Mouse (Mus musculus) hindbrain, embryonic 14.5 days (tissue): ENCODE results near the gene Bicra. TPM values are rescaled to one million over a fixed set of nuclear protein-coding genes. Genes with fewer than 3 reads are reported as not detected.

Experiments
- ATAC-seq: fragments of 200-750 bp; cut with Nextera tagmentation; 2 replicates; pipeline ENCODE4 v1.8.0; 2017; ENCODE audit warnings: moderate number of reproducible peaks, mild to moderate bottlenecking, moderate TSS enrichment, moderate library complexity; ENCODE audit not compliant: low FRiP score
- DNase-seq: peaks from one replicate; pipeline ENCODE4 v3.0.0-alpha.2; 2015; ENCODE audit warnings: low spot score
- H3K27ac ChIP-seq: fragments of 300-500 bp; sonication (generic); 2 replicates; pipeline ENCODE4 v1.5.1; 2014; ENCODE audit warnings: mild to moderate bottlenecking, moderate library complexity
- H3K27me3 ChIP-seq: fragments of 300-500 bp; sonication (generic); 2 replicates; pipeline ENCODE4 v1.6.1; 2014; ENCODE audit warnings: mild to moderate bottlenecking, low read length, mixed read lengths; ENCODE audit not compliant: control insufficient read depth, insufficient read depth
- H3K36me3 ChIP-seq: fragments of 300-500 bp; sonication (generic); replicated peaks from 2 replicates; pipeline ENCODE4 v1.6.1; 2014; ENCODE audit not compliant: control insufficient read depth, insufficient read depth
- H3K4me1 ChIP-seq: fragments of 300-500 bp; sonication (generic); replicated peaks from 2 replicates; pipeline ENCODE4 v1.6.1; 2014; ENCODE audit warnings: antibody characterized with exemption, low read length, mixed read lengths; ENCODE audit not compliant: control insufficient read depth, insufficient read depth
- H3K4me2 ChIP-seq: fragments of 300-500 bp; sonication (generic); replicated peaks from 2 replicates; pipeline ENCODE4 v1.6.1; 2014; ENCODE audit warnings: mild to moderate bottlenecking, moderate library complexity
- H3K4me3 ChIP-seq: fragments of 300-500 bp; sonication (generic); replicated peaks from 2 replicates; pipeline ENCODE4 v1.5.1; 2014; ENCODE audit warnings: mild to moderate bottlenecking, low read length
- H3K9ac ChIP-seq: fragments of 300-500 bp; sonication (generic); 2 replicates; pipeline ENCODE4 v1.6.1; 2014
- H3K9me3 ChIP-seq: fragments of 300-500 bp; sonication (generic); 2 replicates; pipeline ENCODE4 v1.6.1; 2016; ENCODE audit warnings: low read length; ENCODE audit not compliant: control insufficient read depth
- WGBS: fragments of 180-500 bp; shearing (Covaris S2); extraction: QIAGEN DNeasy Blood & Tissue Kit; methylation state at CpG from one replicate; pipeline ENCODE4 v1.1.7; 2014; 5-methylcytosine and 5-hydroxymethylcytosine counted together
- polyA plus RNA-seq: library from polyadenylated mRNA; unstranded; fragments of >200 nt; fragmentation: Nextera tagmentation; extraction: Ambion mirVana; gene quantifications from 2 replicates; pipeline ENCODE4 v1.2.1, GENCODE M21; 2014

Bicra gene
- polyA plus RNA-seq, 1 experiment from 2014 or later = 8.8 TPM

DNA sequence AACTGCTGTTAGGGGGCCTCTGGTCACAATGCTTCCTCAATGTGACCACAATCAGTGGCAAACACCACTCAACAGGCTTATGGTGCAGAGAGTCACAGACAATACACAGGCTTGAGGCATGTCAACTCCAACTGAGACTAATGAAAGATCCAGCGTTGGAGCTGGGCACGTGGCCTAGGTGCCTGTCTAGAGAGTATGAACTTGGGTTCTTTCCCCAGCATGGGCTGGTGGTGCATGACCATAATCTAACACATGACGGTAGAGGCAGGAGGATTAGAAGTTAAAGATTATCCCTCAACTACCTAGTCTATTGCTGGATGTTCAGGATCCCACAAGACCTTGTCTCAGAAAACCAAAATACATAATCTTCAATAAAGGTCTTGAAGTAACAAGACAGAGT lies 56.0 kb downstream of the Bicra start:
- DNase-seq (no peak), ATAC-seq (no peak)
- Histone ChIP-seq H3K27me3 (no peaks in the 10 kb centered on the region), H3K9me3 (no peaks in the 10 kb centered on the region), H3K9ac (no peak overlapping the region), H3K4me2 (no peak overlapping the region), H3K4me1 (no peaks in the 10 kb centered on the region), H3K4me3 (no peak overlapping the region), H3K27ac (no peak overlapping the region), H3K36me3 (peaks cover 74% of the 10 kb centered on the region)
- WGBS = 89% methylated on average over 3 of the region's 3 CpGs

GRCm38 (mm10) chr7:15987661-15988356 lies 59.9 kb downstream of the Bicra start:
- peak; percentile 22; the same call in 1 of the 2 replicates for ATAC-seq
- no peaks in the 10 kb centered on the region for H3K9me3 ChIP-seq

GRCm38 (mm10) chr7:15982729-15983407 lies 64.9 kb downstream of the Bicra start:
- ATAC-seq (no peak), DNase-seq (peak; percentile 62)
- H3K9ac ChIP-seq = no peak overlapping the region
- H3K9me3 ChIP-seq = no peaks in the 10 kb centered on the region
- 44% methylated on average over 4 of the region's 4 CpGs for WGBS
- no peak overlapping the region for H3K4me2 ChIP-seq
- no peak overlapping the region for H3K27ac ChIP-seq
- H3K4me1 ChIP-seq = no peaks in the 10 kb centered on the region
- no peaks in the 10 kb centered on the region for H3K27me3 ChIP-seq
- H3K4me3 ChIP-seq = no peak overlapping the region
- peaks cover 58% of the 10 kb centered on the region for H3K36me3 ChIP-seq

More at GRCm38 (mm10) chr7:15987661-15988356, 59.9 kb downstream of the Bicra start:
- no peaks in the 10 kb centered on the region for H3K27me3 ChIP-seq
- H3K9ac ChIP-seq = no peak overlapping the region
- no peak overlapping the region for H3K4me3 ChIP-seq
- H3K27ac ChIP-seq = no peak overlapping the region
- no peak for DNase-seq
- WGBS = 92% methylated on average over 16 of the region's 16 CpGs
- no peak overlapping the region for H3K4me2 ChIP-seq
- peaks cover 55% of the 10 kb centered on the region for H3K36me3 ChIP-seq
- no peaks in the 10 kb centered on the region for H3K4me1 ChIP-seq

DNA sequence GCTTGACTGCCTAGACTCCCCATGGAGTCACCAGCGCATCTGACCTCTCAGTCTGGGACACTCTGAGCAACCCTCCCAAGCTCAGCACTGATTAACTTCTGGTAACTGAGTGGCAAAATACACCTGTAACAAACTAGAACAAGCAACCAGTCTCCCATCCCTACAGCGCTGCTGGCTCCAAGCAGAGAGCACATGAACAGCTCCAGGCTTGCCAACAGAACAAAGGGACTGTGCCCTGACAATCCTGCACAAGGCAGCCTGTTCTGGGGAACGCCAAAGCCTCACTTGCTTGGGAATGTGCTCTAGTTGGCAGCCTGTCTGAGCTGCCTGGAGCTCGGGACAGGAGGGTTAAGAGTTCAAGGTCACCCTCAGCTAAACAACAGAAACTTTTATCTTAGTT lies 66.2 kb downstream of the Bicra start:
- no peaks in the 10 kb centered on the region for H3K9me3 ChIP-seq
- 82% methylated on average over 4 of the region's 4 CpGs for WGBS
- H3K27me3 ChIP-seq = no peaks in the 10 kb centered on the region
- no peaks in the 10 kb centered on the region for H3K4me1 ChIP-seq
- no peak overlapping the region for H3K9ac ChIP-seq
- DNase-seq = no peak
- no peak overlapping the region for H3K4me3 ChIP-seq
- no peak overlapping the region for H3K4me2 ChIP-seq
- H3K36me3 ChIP-seq = peaks cover 56% of the 10 kb centered on the region
- no peak; the same call in 1 of the 2 replicates for ATAC-seq
- H3K27ac ChIP-seq = no peak overlapping the region

GRCm38 (mm10) chr7:15980246-15980645 lies 67.5 kb downstream of the Bicra start:
- Histone ChIP-seq H3K4me1 (no peaks in the 10 kb centered on the region), H3K9ac (no peak overlapping the region), H3K27ac (no peak overlapping the region), H3K4me3 (no peak overlapping the region), H3K27me3 (no peaks in the 10 kb centered on the region), H3K36me3 (peaks cover 56% of the 10 kb centered on the region), H3K9me3 (no peaks in the 10 kb centered on the region), H3K4me2 (no peak overlapping the region)
- ATAC-seq (no peak), DNase-seq (no peak)
- WGBS = 88% methylated on average over 8 of the region's 8 CpGs

DNA sequence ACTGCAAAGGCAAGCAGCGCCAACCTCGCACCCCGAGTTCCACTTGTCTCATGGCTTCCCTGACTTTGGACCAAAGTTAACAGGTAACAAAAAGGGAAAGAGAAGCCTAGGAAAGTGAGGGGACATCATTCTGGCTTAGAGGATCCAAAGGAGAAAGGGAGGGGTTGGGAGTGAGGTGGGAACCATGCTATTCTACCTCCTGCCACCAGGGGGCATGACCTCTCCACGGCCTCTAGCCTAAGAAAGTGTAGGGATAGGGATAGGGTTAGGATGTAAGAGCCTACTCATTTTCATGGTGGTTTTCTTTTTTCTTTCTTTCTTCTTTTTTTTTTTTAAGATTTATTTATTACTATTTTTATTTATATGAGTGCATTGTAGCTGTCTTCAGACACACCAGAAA lies 71.8 kb downstream of the Bicra start:
- Histone ChIP-seq H3K9me3 (no peaks in the 10 kb centered on the region), H3K4me2 (no peak overlapping the region), H3K4me3 (no peak overlapping the region), H3K9ac (no peak overlapping the region), H3K4me1 (no peaks in the 10 kb centered on the region), H3K36me3 (peaks cover 84% of the 10 kb centered on the region), H3K27ac (no peak overlapping the region), H3K27me3 (no peaks in the 10 kb centered on the region)
- DNase-seq (peak; percentile 49), ATAC-seq (no peak)
- WGBS = 86% methylated on average over 4 of the region's 4 CpGs

GRCm38 (mm10) chr7:15975451-15975850 lies 72.3 kb downstream of the Bicra start:
- ATAC-seq (no peak), DNase-seq (no peak)
- 89% methylated on average over 10 of the region's 10 CpGs for WGBS
- Histone ChIP-seq H3K9me3 (no peaks in the 10 kb centered on the region), H3K4me2 (no peak overlapping the region), H3K9ac (no peak overlapping the region), H3K4me3 (no peak overlapping the region), H3K4me1 (no peaks in the 10 kb centered on the region), H3K36me3 (peaks cover 81% of the 10 kb centered on the region), H3K27me3 (no peaks in the 10 kb centered on the region), H3K27ac (no peak overlapping the region)

GRCm38 (mm10) chr7:15974712-15975111 lies 73.0 kb downstream of the Bicra start:
- WGBS = 72% methylated on average over 5 of the region's 5 CpGs
- DNase-seq (peak; percentile 32), ATAC-seq (no peak)
- H3K9ac ChIP-seq = no peak overlapping the region
- H3K4me3 ChIP-seq = no peak overlapping the region
- H3K9me3 ChIP-seq = no peaks in the 10 kb centered on the region
- H3K36me3 ChIP-seq = peaks cover 88% of the 10 kb centered on the region
- no peak overlapping the region for H3K27ac ChIP-seq
- no peaks in the 10 kb centered on the region for H3K27me3 ChIP-seq
- H3K4me1 ChIP-seq = no peaks in the 10 kb centered on the region
- H3K4me2 ChIP-seq = no peak overlapping the region

DNA sequence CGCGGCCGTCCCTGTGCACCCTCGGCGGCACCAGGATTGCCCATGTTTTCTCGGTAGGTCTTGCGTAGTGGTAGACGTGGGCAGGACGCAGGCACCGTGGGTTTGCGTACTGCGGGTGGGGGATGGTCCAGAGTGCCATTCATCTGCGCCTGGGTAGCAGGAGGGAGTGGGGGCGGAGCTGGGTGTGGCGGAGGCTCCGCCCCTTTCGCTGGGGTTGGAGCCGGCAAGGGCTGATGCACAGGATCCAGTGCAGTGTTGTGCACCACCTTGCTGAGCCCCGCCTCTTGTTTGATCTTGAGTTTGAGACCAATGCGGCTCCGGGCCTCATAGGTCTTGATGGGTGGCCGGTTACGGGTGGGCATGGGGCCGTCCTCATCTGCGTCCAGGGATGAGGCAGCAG lies 75.5 kb downstream of the Bicra start:
- H3K9ac ChIP-seq = no peak overlapping the region
- no peaks in the 10 kb centered on the region for H3K27me3 ChIP-seq
- no peaks in the 10 kb centered on the region for H3K9me3 ChIP-seq
- DNase-seq (no peak), ATAC-seq (0 out of 2 replicates have a peak, but pooled peaks have one; percentile 4)
- H3K4me2 ChIP-seq = no peak overlapping the region
- H3K4me1 ChIP-seq = no peaks in the 10 kb centered on the region
- WGBS = 64% methylated on average over 25 of the region's 25 CpGs
- H3K27ac ChIP-seq = no peak overlapping the region
- H3K4me3 ChIP-seq = no peak overlapping the region
- H3K36me3 ChIP-seq = peaks cover 67% of the 10 kb centered on the region
